Mouse (Mus musculus) stomach, postnatal 0 days (tissue): Measurements from ENCODE around the gene Fkbp8. TPM values are rescaled to one million over a fixed set of nuclear protein-coding genes. Genes with fewer than 3 reads are reported as not detected.
A peak's percentile ranks its signal among the peaks of the same experiment; 100 is the strongest.

Source experiments
- ATAC-seq: fragments of 200-750 bp; cut with Nextera tagmentation; 2 replicates; pipeline ENCODE4 v1.8.0; 2017; ENCODE audit not compliant: low FRiP score, low TSS enrichment
- DNase-seq: peaks from one replicate; pipeline ENCODE4 v3.0.0-alpha.2; 2016; ENCODE audit warnings: low spot score
- H3K27ac ChIP-seq: fragments of 300-500 bp; sonication (generic); replicated peaks from 2 replicates; pipeline ENCODE4 v1.5.1; 2014; ENCODE audit warnings: mild to moderate bottlenecking, control low read depth
- H3K27me3 ChIP-seq: fragments of 300-500 bp; sonication (generic); 2 replicates; pipeline ENCODE4 v1.6.1; 2014; ENCODE audit warnings: low read length; ENCODE audit not compliant: control insufficient read depth, insufficient read depth
- H3K36me3 ChIP-seq: fragments of 300-500 bp; sonication (generic); 2 replicates; pipeline ENCODE4 v1.6.1; 2014; ENCODE audit warnings: low read length, mixed read lengths; ENCODE audit not compliant: control insufficient read depth, insufficient read depth
- H3K4me1 ChIP-seq: fragments of 300-500 bp; sonication (generic); replicated peaks from 2 replicates; pipeline ENCODE4 v1.6.1; 2014; ENCODE audit warnings: antibody characterized with exemption; ENCODE audit not compliant: control insufficient read depth, insufficient read depth
- H3K4me2 ChIP-seq: fragments of 300-500 bp; sonication (generic); replicated peaks from 2 replicates; pipeline ENCODE4 v1.6.1; 2014; ENCODE audit warnings: low read depth, mild to moderate bottlenecking, control low read depth, moderate library complexity
- H3K4me3 ChIP-seq: fragments of 300-500 bp; sonication (generic); 2 replicates; pipeline ENCODE4 v1.5.1; 2014; ENCODE audit warnings: low read depth, low read length, control low read depth
- H3K9ac ChIP-seq: fragments of 300-500 bp; sonication (generic); 2 replicates; pipeline ENCODE4 v1.6.1; 2014; ENCODE audit warnings: mild to moderate bottlenecking, low read length, control low read depth, mixed read lengths
- H3K9me3 ChIP-seq: fragments of 300-500 bp; sonication (generic); 2 replicates; pipeline ENCODE4 v1.6.1; 2016; ENCODE audit warnings: low read length; ENCODE audit not compliant: control insufficient read depth
- CTCF ChIP-seq: IDR thresholded peaks from 2 replicates; pipeline ENCODE4 v1.5.1; 2016; ENCODE audit warnings: antibody characterized with exemption, low read depth, mild to moderate bottlenecking, moderate library complexity
- EP300 ChIP-seq: optimal IDR thresholded peaks from 2 replicates; pipeline ENCODE3; 2016; ENCODE audit warnings: antibody characterized with exemption
- WGBS: fragments of 180-500 bp; shearing (Covaris S2); extraction: QIAGEN DNeasy Blood & Tissue Kit; methylation state at CpG from one replicate; pipeline ENCODE4 v1.1.7; 2014; 5-methylcytosine and 5-hydroxymethylcytosine counted together
- polyA plus RNA-seq: library from polyadenylated mRNA; unstranded; fragments of >200 nt; fragmentation: Nextera tagmentation; extraction: Ambion mirVana; gene quantifications from 2 replicates; pipeline ENCODE4 v1.2.1, GENCODE M21; 2015

The Fkbp8 gene
- polyA plus RNA-seq, 1 experiment from 2014 or later: 179 TPM

- no peaks in the 10 kb centered on the region for H3K9me3 ChIP-seq
- no peak for ATAC-seq
- H3K36me3 ChIP-seq: peaks cover 12% of the 10 kb centered on the region; the same call in 1 of the 2 replicates
- H3K4me1 ChIP-seq: peaks cover 3% of the 10 kb centered on the region
- TF ChIP-seq EP300 (no peak), CTCF (peak; percentile 91)
- 81% methylated on average over 3 of the region's 3 CpGs for WGBS
- no peak overlapping the region for H3K4me2 ChIP-seq
- H3K27ac ChIP-seq: no peak overlapping the region
- H3K27me3 ChIP-seq: peaks cover 4% of the 10 kb centered on the region; the same call in 1 of the 2 replicates
- H3K4me3 ChIP-seq: no peak overlapping the region
- H3K9ac ChIP-seq: no peak overlapping the region
- DNase-seq: peak; percentile 78
Observed at GRCm38 (mm10) chr8:70504851-70505250, 22.7 kb upstream of the Fkbp8 start.

- no peak for TF ChIP-seq EP300
- no peak for TF ChIP-seq CTCF
- Histone ChIP-seq H3K27ac (peak overlapping the region; percentile 91), H3K9ac (peak overlapping the region; percentile 85), H3K4me2 (peak overlapping the region; percentile 73), H3K4me3 (peak overlapping the region; percentile 71), H3K36me3 (peaks cover 12% of the 10 kb centered on the region; the same call in 1 of the 2 replicates), H3K27me3 (no peaks in the 10 kb centered on the region), H3K9me3 (no peaks in the 10 kb centered on the region), H3K4me1 (peaks cover 3% of the 10 kb centered on the region)
- ATAC-seq (peak; percentile 4; the same call in 1 of the 2 replicates), DNase-seq (no peak)
- 35% methylated on average over 32 of the region's 32 CpGs for WGBS
Observed at GRCm38 (mm10) chr8:70505698-70506327, 21.7 kb upstream of the Fkbp8 start.

GRCm38 (mm10) chr8:70506328-70507026 lies 21.0 kb upstream of the Fkbp8 start, which contains the start of gene Rex1bd:
Gene Rex1bd (minus strand): TSS chr8:70506752.
- peak within 1 kb of the TSS; percentile 91 for H3K27ac ChIP-seq
- peaks cover 3% of the 10 kb centered on the region for H3K4me1 ChIP-seq
- TF ChIP-seq CTCF (peak; percentile 91), EP300 (no peak)
- H3K36me3 ChIP-seq: peaks cover 12% of the 10 kb centered on the region; the same call in 1 of the 2 replicates
- WGBS: 3% methylated on average over 40 of the region's 40 CpGs
- peak; percentile 95 for DNase-seq
- peak within 1 kb of the TSS; percentile 71 for H3K4me3 ChIP-seq
- H3K9me3 ChIP-seq: no peaks in the 10 kb centered on the region
- H3K9ac ChIP-seq: peak within 1 kb of the TSS; percentile 85
- ATAC-seq: peak; percentile 83
- H3K4me2 ChIP-seq: peak within 1 kb of the TSS; percentile 73
- H3K27me3 ChIP-seq: no peaks in the 10 kb centered on the region

- TF ChIP-seq CTCF (no peak), EP300 (no peak)
- Histone ChIP-seq H3K4me1 (peaks cover 3% of the 10 kb centered on the region), H3K4me2 (no peak overlapping the region), H3K27ac (peak overlapping the region; percentile 91; the same call in 1 of the 2 replicates), H3K27me3 (no peaks in the 10 kb centered on the region), H3K9me3 (no peaks in the 10 kb centered on the region), H3K36me3 (peaks cover 12% of the 10 kb centered on the region; the same call in 1 of the 2 replicates), H3K9ac (no peak overlapping the region), H3K4me3 (no peak overlapping the region)
- DNase-seq (no peak), ATAC-seq (no peak)
- 50% methylated on average over 5 of the region's 5 CpGs for WGBS
Observed at GRCm38 (mm10) chr8:70507027-70507393, 20.5 kb upstream of the Fkbp8 start.

GRCm38 (mm10) chr8:70509281-70509952 lies 18.1 kb upstream of the Fkbp8 start:
- TF ChIP-seq EP300 (no peak), CTCF (no peak)
- no peak for ATAC-seq
- H3K36me3 ChIP-seq: peaks cover 19% of the 10 kb centered on the region; the same call in 1 of the 2 replicates
- peak overlapping the region; percentile 93 for H3K4me3 ChIP-seq
- DNase-seq: peak; percentile 28
- peaks cover 3% of the 10 kb centered on the region for H3K4me1 ChIP-seq
- H3K9me3 ChIP-seq: no peaks in the 10 kb centered on the region
- 7% methylated on average over 25 of the region's 25 CpGs for WGBS
- H3K9ac ChIP-seq: peak overlapping the region; percentile 96
- H3K27me3 ChIP-seq: no peaks in the 10 kb centered on the region
- H3K27ac ChIP-seq: peak overlapping the region; percentile 94
- H3K4me2 ChIP-seq: peak overlapping the region; percentile 95
